Mouse (Mus musculus) 416B (cell line): ENCODE results near the gene Ahcy.
"Not testable (repeated sequence)": the region's sequence is repeated elsewhere in the genome, so short reads cannot be mapped to it uniquely, and the experiment has no call there.

Source experiments
- DNase-seq: peaks from one replicate; pipeline ENCODE4 v3.0.0; 2011; ENCODE audit warnings: low read depth

Gene Ahcy

GRCm38 (mm10) chr2:155018762-155019641 is 55.3 kb downstream of the Ahcy start:
- peak; percentile 89 for DNase-seq

- peak; percentile 57 for DNase-seq
Measured at GRCm38 (mm10) chr2:155018251-155018755, 56.0 kb downstream of the Ahcy start, which contains the start of gene Gm14226. Gene Gm14226 (plus strand): TSS chr2:155018266.

GRCm38 (mm10) chr2:155016751-155017150 is 57.5 kb downstream of the Ahcy start:
- not testable (repeated sequence) for DNase-seq

- DNase-seq: no peak
Measured at GRCm38 (mm10) chr2:155012991-155013390, 61.3 kb downstream of the Ahcy start.

- peak; percentile 91 for DNase-seq
Measured at GRCm38 (mm10) chr2:155011086-155011656, 63.1 kb downstream of the Ahcy start.
